Mouse (Mus musculus) MEL (cell line): Measurements from ENCODE around the gene Dock10. TPM values are rescaled to one million over a fixed set of nuclear protein-coding genes. Genes with fewer than 3 reads are reported as not detected.

Experiments used
- DNase-seq: peaks from one replicate; pipeline ENCODE4 v3.0.0; 2011; ENCODE audit warnings: low read depth, low spot score
- H3K27ac ChIP-seq: 2 replicates; pipeline ENCODE4 v1.5.1; 2012; ENCODE audit warnings: low read depth, mild to moderate bottlenecking, control low read depth, low read length, moderate library complexity; ENCODE audit not compliant: control insufficient read depth
- H3K27me3 ChIP-seq, 2 experiments: fragments of 150-350 bp in 1 of 2; sonication (generic) in 1 of 2; 2 replicates each; pipeline ENCODE4 v1.6.1; 2012; ENCODE audit warnings: low read length in 2 of 2, mild to moderate bottlenecking in 2 of 2, improper control_type of control experiment in 1 of 2, moderate library complexity in 1 of 2; ENCODE audit not compliant: insufficient read depth in 2 of 2, control insufficient read depth in 1 of 2
- H3K36me3 ChIP-seq, 2 experiments: 2 replicates each; pipeline ENCODE4 v1.6.1; 2012 to 2014; ENCODE audit warnings: low read length in 2 of 2, improper control_type of control experiment in 1 of 2, inconsistent platforms in 1 of 2, mild to moderate bottlenecking in 1 of 2; ENCODE audit not compliant: insufficient read depth in 2 of 2, control insufficient read depth in 1 of 2
- H3K4me1 ChIP-seq, 2 experiments: fragments of 150-350 bp in 1 of 2; sonication (generic) in 1 of 2; 2 replicates each; pipeline ENCODE4 v1.6.1; 2012; ENCODE audit warnings: low read length in 2 of 2, improper control_type of control experiment in 1 of 2, mild to moderate bottlenecking in 1 of 2; ENCODE audit not compliant: insufficient read depth in 2 of 2, control insufficient read depth in 1 of 2
- H3K4me3 ChIP-seq, 2 experiments: fragments of 150-350 bp in 1 of 2; sonication (generic) in 1 of 2; 2 replicates each; pipeline ENCODE4 v1.5.1; 2012; ENCODE audit warnings: low read depth in 2 of 2, low read length in 2 of 2, mild to moderate bottlenecking in 2 of 2, moderate library complexity in 2 of 2, control low read depth in 1 of 2, improper control_type of control experiment in 1 of 2; ENCODE audit not compliant: control insufficient read depth in 1 of 2, insufficient read depth in 1 of 2
- H3K79me2 ChIP-seq: 2 replicates; pipeline ENCODE4 v1.6.1; 2012; ENCODE audit warnings: mild to moderate bottlenecking, low read length, moderate library complexity; ENCODE audit not compliant: control insufficient read depth, poor library complexity, insufficient read depth
- H3K9ac ChIP-seq: 2 replicates; pipeline ENCODE4 v1.6.1; 2012; ENCODE audit warnings: low read depth, mild to moderate bottlenecking, control low read depth, low read length, moderate library complexity; ENCODE audit not compliant: control insufficient read depth, poor library complexity, severe bottlenecking
- H3K9me3 ChIP-seq: fragments of 150-350 bp; sonication (generic); replicated peaks from 2 replicates; pipeline ENCODE4 v1.6.1; 2012; ENCODE audit warnings: mild to moderate bottlenecking, low read length, improper control_type of control experiment, moderate library complexity; ENCODE audit not compliant: insufficient read depth
- CTCF ChIP-seq, 3 experiments: IDR thresholded peaks in 2 of 3; conservative IDR thresholded peaks in 1 of 3; 2 replicates each; pipeline ENCODE4 v1.5.1; 2011 to 2012; ENCODE audit warnings: low read length in 3 of 3, low read depth in 2 of 3, mild to moderate bottlenecking in 2 of 3, improper control_type of control experiment in 1 of 3, inconsistent platforms in 1 of 3, mixed read lengths in 1 of 3, moderate library complexity in 1 of 3; ENCODE audit not compliant: control insufficient read depth in 1 of 3, insufficient read depth in 1 of 3, poor library complexity in 1 of 3, severe bottlenecking in 1 of 3
- E2F4 ChIP-seq: IDR thresholded peaks from 2 replicates; pipeline ENCODE4 v1.6.1; 2011; ENCODE audit warnings: low read depth, low read length, improper control_type of control experiment, borderline replicate concordance
- EP300 ChIP-seq, 2 experiments: IDR thresholded peaks; 2 replicates each; pipeline ENCODE4 v1.6.1; 2011; ENCODE audit warnings: improper control_type of control experiment in 2 of 2, low read length in 2 of 2, low read depth in 1 of 2, mild to moderate bottlenecking in 1 of 2
- GATA1 ChIP-seq: IDR thresholded peaks from 2 replicates; pipeline ENCODE4 v1.6.1; 2011; ENCODE audit warnings: low read depth, low read length, improper control_type of control experiment
- KAT2A ChIP-seq: conservative IDR thresholded peaks from 2 replicates; pipeline ENCODE4 v1.6.1; 2012; ENCODE audit warnings: low read depth, low read length, improper control_type of control experiment, inconsistent platforms
- MAFK ChIP-seq: IDR thresholded peaks from 2 replicates; pipeline ENCODE4 v1.6.1; 2011; ENCODE audit warnings: low read depth, mild to moderate bottlenecking, low read length, improper control_type of control experiment, borderline replicate concordance
- MAX ChIP-seq: IDR thresholded peaks from 2 replicates; pipeline ENCODE4 v1.6.1; 2011; ENCODE audit warnings: low read length, improper control_type of control experiment
- MAZ ChIP-seq: IDR thresholded peaks from 2 replicates; pipeline ENCODE4 v1.6.1; 2012; ENCODE audit warnings: low read depth, mild to moderate bottlenecking, inconsistent platforms, low read length, improper control_type of control experiment
- MYB ChIP-seq: IDR thresholded peaks from 2 replicates; pipeline ENCODE4 v1.6.1; 2011; ENCODE audit warnings: mild to moderate bottlenecking, low read depth, low read length, improper control_type of control experiment
- POLR2A ChIP-seq, 2 experiments: IDR thresholded peaks; 2 replicates each; pipeline ENCODE4 v1.6.1; 2011 to 2012; ENCODE audit warnings: low read length in 2 of 2, mild to moderate bottlenecking in 2 of 2, control low read depth in 1 of 2, improper control_type of control experiment in 1 of 2, low read depth in 1 of 2, moderate library complexity in 1 of 2; ENCODE audit not compliant: control insufficient read depth in 1 of 2, insufficient read depth in 1 of 2, poor library complexity in 1 of 2
- RAD21 ChIP-seq: IDR thresholded peaks from 2 replicates; pipeline ENCODE4 v1.6.1; 2011; ENCODE audit warnings: mild to moderate bottlenecking, low read depth, low read length, improper control_type of control experiment
- SMC3 ChIP-seq: IDR thresholded peaks from 2 replicates; pipeline ENCODE4 v1.6.1; 2011; ENCODE audit warnings: low read depth, low read length, improper control_type of control experiment
- TCF12 ChIP-seq: IDR thresholded peaks from 2 replicates; pipeline ENCODE4 v1.6.1; 2014; ENCODE audit warnings: low read depth, mild to moderate bottlenecking, inconsistent platforms, low read length, improper control_type of control experiment, moderate library complexity
- UBTF ChIP-seq: IDR thresholded peaks from 2 replicates; pipeline ENCODE4 v1.6.1; 2012; ENCODE audit warnings: low read depth, mild to moderate bottlenecking, inconsistent platforms, low read length, improper control_type of control experiment, moderate library complexity, borderline replicate concordance; ENCODE audit not compliant: insufficient read depth
- USF1 ChIP-seq: IDR thresholded peaks from 2 replicates; pipeline ENCODE4 v1.6.1; 2014; ENCODE audit warnings: low read depth, mild to moderate bottlenecking, inconsistent platforms, low read length, improper control_type of control experiment, moderate library complexity
- ZKSCAN1 ChIP-seq: IDR thresholded peaks from 2 replicates; pipeline ENCODE4 v1.6.1; 2012; ENCODE audit warnings: low read depth, mild to moderate bottlenecking, inconsistent platforms, low read length, improper control_type of control experiment, moderate library complexity
- ZNF384 ChIP-seq: IDR thresholded peaks from 2 replicates; pipeline ENCODE4 v1.6.1; 2012; ENCODE audit warnings: low read depth, mild to moderate bottlenecking, inconsistent platforms, low read length, improper control_type of control experiment
- polyA plus RNA-seq, 2 experiments: library from polyadenylated mRNA; stranded (reverse) in 1 of 2; unstranded in 1 of 2; fragments of >175 nt in 1 of 2; fragments of >200 nt in 1 of 2; gene quantifications; 2 replicates each; pipeline versions ENCODE4 v1.2.1 to v1.2.4; 2012; ENCODE audit warnings: low replicate concordance in 2 of 2, low read depth in 1 of 2; ENCODE audit not compliant: insufficient read length in 2 of 2, insufficient read depth in 1 of 2, missing spikeins in 1 of 2
- total RNA-seq: library from RNA; depleted of rRNA; stranded (reverse); fragments of 300-350 nt; gene quantifications from 2 replicates; pipeline ENCODE4 v1.2.3, GENCODE M21; 2012

The Dock10 gene
- total and polyA plus RNA-seq, 3 experiments, result 11.5 to 74.0 (median 14.3) TPM

DNA sequence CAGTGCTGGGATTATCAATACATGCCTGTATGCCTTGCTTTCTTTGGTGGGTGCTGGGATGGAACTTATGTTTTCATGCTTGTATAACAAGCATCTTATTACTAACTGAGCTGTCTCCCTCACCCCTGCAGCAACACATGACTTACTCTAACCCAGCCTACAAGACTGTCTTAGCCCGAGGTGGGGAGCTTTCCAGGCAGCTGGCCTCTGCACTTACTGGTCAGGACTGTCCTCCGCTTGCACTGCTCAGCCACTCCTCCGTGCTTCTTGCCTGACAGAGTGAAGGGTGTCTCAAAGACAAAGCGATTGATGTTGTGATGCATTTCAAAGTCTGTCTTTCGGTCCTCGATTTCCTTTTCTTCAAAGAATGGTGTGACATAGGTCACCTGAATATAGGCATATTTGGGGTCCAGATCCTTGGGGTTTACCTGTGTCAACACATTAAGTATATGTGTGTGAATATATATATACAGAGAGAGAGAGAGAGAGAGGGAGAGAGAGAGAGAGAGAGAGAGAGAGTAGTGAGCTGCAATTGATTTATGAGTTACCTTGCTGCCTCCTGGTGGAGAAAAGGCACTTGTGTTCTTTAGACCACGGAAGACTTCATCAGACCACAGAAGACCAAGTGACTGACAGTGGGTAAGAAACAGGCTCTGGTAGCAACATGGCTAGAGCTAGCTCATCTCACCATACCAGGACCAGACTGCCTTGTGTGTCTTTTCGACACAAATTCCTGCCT lies 245.9 kb downstream of the Dock10 start:
- DNase-seq, result peak; percentile 29

GRCm38 (mm10) chr1:80504757-80505156 lies 253.6 kb downstream of the Dock10 start:
- Histone ChIP-seq H3K79me2 (no peaks in the 10 kb centered on the region), H3K9me3 (no peaks in the 10 kb centered on the region), H3K4me3 (no peak overlapping the region), H3K9ac (no peak overlapping the region), H3K27me3 (no peaks in the 10 kb centered on the region), H3K4me1 (no peaks in the 10 kb centered on the region), H3K36me3 (no peaks in the 10 kb centered on the region), H3K27ac (no peak overlapping the region)
- DNase-seq, result peak; percentile 54
- TF ChIP-seq CTCF (IDR thresholded peaks at IDR 0.05 in 2 of 3, conservative IDR thresholded peaks at IDR 0.05 in 1 of 3; ENCODE audit: control insufficient read depth in 1 of 3, insufficient read depth in 1 of 3, low read depth in 2 of 3, low read length in 3 of 3, poor library complexity in 1 of 3, severe bottlenecking in 1 of 3) (peak in 2 of 3 experiments; percentile 45 to 49; a peak in 4 of 6 replicates), RAD21 (peak; percentile 15), MAX (no peak), SMC3 (peak; percentile 27; the same call in 1 of the 2 replicates)

More for the DNA sequence above, 245.9 kb downstream of the Dock10 start:
- TF ChIP-seq TCF12 (no peak), MAZ (no peak), MYB (no peak), USF1 (no peak), POLR2A (IDR thresholded peaks at IDR 0.05; ENCODE audit: control insufficient read depth in 1 of 2, insufficient read depth in 1 of 2, low read depth in 1 of 2, low read length in 2 of 2, poor library complexity in 1 of 2) (no peak), GATA1 (no peak), SMC3 (peak; percentile 47), MAX (no peak), E2F4 (no peak), RAD21 (peak; percentile 34), ZNF384 (no peak), KAT2A (no peak), CTCF (IDR thresholded peaks at IDR 0.05 in 2 of 3, conservative IDR thresholded peaks at IDR 0.05 in 1 of 3; ENCODE audit: control insufficient read depth in 1 of 3, insufficient read depth in 1 of 3, low read depth in 2 of 3, low read length in 3 of 3, poor library complexity in 1 of 3, severe bottlenecking in 1 of 3) (peak in 2 of 3 experiments; percentile 9 to 40; a peak in 2 of 6 replicates), UBTF (no peak), ZKSCAN1 (no peak), MAFK (no peak), EP300 (IDR thresholded peaks at IDR 0.05; ENCODE audit: low read depth in 1 of 2, low read length in 2 of 2) (no peak)
- TF ChIP-seq, all 39 proteins: peak for 3
- Histone ChIP-seq H3K9me3 (no peaks in the 10 kb centered on the region), H3K4me1 (no peaks in the 10 kb centered on the region), H3K27ac (no peak overlapping the region), H3K9ac (no peak overlapping the region), H3K27me3 (no peaks in the 10 kb centered on the region), H3K79me2 (no peaks in the 10 kb centered on the region), H3K36me3 (no peaks in the 10 kb centered on the region), H3K4me3 (no peak overlapping the region)
